Mouse (Mus musculus): ENCODE data around the gene Bpgm. TPM values are rescaled to one million over a fixed set of nuclear protein-coding genes. Genes with fewer than 3 reads are reported as not detected.

The Bpgm gene
- 10 to 100 TPM in 1 of 26 experiments, 1 to 10 TPM in 23, under 1 TPM in 1, not detected in 1; 0.62 to 11.0 (median 4.0) TPM for total RNA-seq (2018; cell fraction: chromatin; rRNA removed)
- 1 to 10 TPM; 4.3 to 9.7 (median 7.8) TPM for total RNA-seq (2018; cell fraction: cytosol; rRNA removed)
- 10 to 100 TPM in 2 of 26 experiments, 1 to 10 TPM in 24; 1.4 to 11.1 (median 4.1) TPM for total RNA-seq (2018; cell fraction: nucleus; rRNA removed)
- polyA plus RNA-seq (2018), result 7.3 to 9.9 TPM (median 8.1 TPM) in 3 replicates

- WGBS (ENCODE audit: missing documents), result 1% methylated on average over 35 of the region's 35 CpGs
- Histone ChIP-seq H3K27ac (0 out of 2 replicates have a peak within 1 kb of the TSS, but pooled peaks have one; percentile 13), H3K79me2 (ENCODE audit: inconsistent target) (0 out of 2 replicates have a peak, but pooled peaks cover 4% of the 10 kb centered on the region), H3K4me3 (ENCODE audit: inconsistent target) (peak within 1 kb of the TSS; percentile 82), H3K36me3 (ENCODE audit: inconsistent target) (no peaks in the 10 kb centered on the region)
These were observed at the start of gene Bpgm for GRCm38 (mm10) chr6:34475974-34476794. Gene Bpgm (plus strand): TSS chr6:34476207.

GRCm38 (mm10) chr6:34439006-34439405 is 37.0 kb upstream of the Bpgm start:
- H3K36me3 ChIP-seq (ENCODE audit: inconsistent target), result no peaks in the 10 kb centered on the region
- no peak overlapping the region for H3K4me3 ChIP-seq (ENCODE audit: inconsistent target)
- H3K27ac ChIP-seq, result no peak overlapping the region
- 73% methylated on average over 2 of the region's 2 CpGs for WGBS (ENCODE audit: missing documents)
- no peaks in the 10 kb centered on the region for H3K79me2 ChIP-seq (ENCODE audit: inconsistent target)

- WGBS (ENCODE audit: missing documents), result 52% methylated on average over 9 of the region's 9 CpGs
- H3K36me3 ChIP-seq (ENCODE audit: inconsistent target), result no peaks in the 10 kb centered on the region
- no peak overlapping the region for H3K4me3 ChIP-seq (ENCODE audit: inconsistent target)
- H3K27ac ChIP-seq, result no peak overlapping the region
- H3K79me2 ChIP-seq (ENCODE audit: inconsistent target), result no peaks in the 10 kb centered on the region
These were observed 34.3 kb upstream of the Bpgm start for GRCm38 (mm10) chr6:34441556-34442257.

GRCm38 (mm10) chr6:34443791-34444190 is 32.2 kb upstream of the Bpgm start:
- Histone ChIP-seq H3K27ac (no peak overlapping the region), H3K36me3 (ENCODE audit: inconsistent target) (no peaks in the 10 kb centered on the region), H3K79me2 (ENCODE audit: inconsistent target) (no peaks in the 10 kb centered on the region), H3K4me3 (ENCODE audit: inconsistent target) (no peak overlapping the region)
- WGBS (ENCODE audit: missing documents), result 80% methylated on average over 2 of the region's 2 CpGs

- no peaks in the 10 kb centered on the region for H3K79me2 ChIP-seq (ENCODE audit: inconsistent target)
- WGBS (ENCODE audit: missing documents), result 7% methylated on average over 2 of the region's 2 CpGs
- no peak overlapping the region for H3K4me3 ChIP-seq (ENCODE audit: inconsistent target)
- H3K36me3 ChIP-seq (ENCODE audit: inconsistent target), result no peaks in the 10 kb centered on the region
- H3K27ac ChIP-seq, result no peak overlapping the region
These were observed 28.0 kb upstream of the Bpgm start for GRCm38 (mm10) chr6:34447961-34448360.

- Histone ChIP-seq H3K79me2 (ENCODE audit: inconsistent target) (no peaks in the 10 kb centered on the region), H3K27ac (no peak overlapping the region), H3K4me3 (ENCODE audit: inconsistent target) (no peak overlapping the region), H3K36me3 (ENCODE audit: inconsistent target) (no peaks in the 10 kb centered on the region)
- 71% methylated on average over 1 of the region's 1 CpGs for WGBS (ENCODE audit: missing documents)
These were observed 27.3 kb upstream of the Bpgm start for GRCm38 (mm10) chr6:34448696-34449095.

GRCm38 (mm10) chr6:34452963-34453770 is 22.8 kb upstream of the Bpgm start:
- H3K79me2 ChIP-seq (ENCODE audit: inconsistent target), result no peaks in the 10 kb centered on the region
- WGBS (ENCODE audit: missing documents), result 40% methylated on average over 7 of the region's 7 CpGs
- no peaks in the 10 kb centered on the region for H3K36me3 ChIP-seq (ENCODE audit: inconsistent target)
- no peak overlapping the region for H3K27ac ChIP-seq
- no peak overlapping the region for H3K4me3 ChIP-seq (ENCODE audit: inconsistent target)

GRCm38 (mm10) chr6:34459456-34459855 is 16.6 kb upstream of the Bpgm start:
- Histone ChIP-seq H3K36me3 (ENCODE audit: inconsistent target) (no peaks in the 10 kb centered on the region), H3K79me2 (ENCODE audit: inconsistent target) (no peaks in the 10 kb centered on the region), H3K4me3 (ENCODE audit: inconsistent target) (no peak overlapping the region), H3K27ac (no peak overlapping the region)

- WGBS (ENCODE audit: missing documents), result 62% methylated on average over 4 of the region's 4 CpGs
- no peaks in the 10 kb centered on the region for H3K79me2 ChIP-seq (ENCODE audit: inconsistent target)
- H3K4me3 ChIP-seq (ENCODE audit: inconsistent target), result no peak overlapping the region
- no peak overlapping the region for H3K27ac ChIP-seq
- H3K36me3 ChIP-seq (ENCODE audit: inconsistent target), result no peaks in the 10 kb centered on the region
These were observed 15.4 kb upstream of the Bpgm start for GRCm38 (mm10) chr6:34460651-34461050.

GRCm38 (mm10) chr6:34463582-34463981 is 12.4 kb upstream of the Bpgm start:
- 90% methylated on average over 2 of the region's 4 CpGs for WGBS (ENCODE audit: missing documents)
- no peaks in the 10 kb centered on the region for H3K36me3 ChIP-seq (ENCODE audit: inconsistent target)
- H3K4me3 ChIP-seq (ENCODE audit: inconsistent target), result no peak overlapping the region
- H3K27ac ChIP-seq, result no peak overlapping the region
- H3K79me2 ChIP-seq (ENCODE audit: inconsistent target), result no peaks in the 10 kb centered on the region

- Histone ChIP-seq H3K27ac (no peak overlapping the region), H3K4me3 (ENCODE audit: inconsistent target) (no peak overlapping the region)
- 68% methylated on average over 12 of the region's 12 CpGs for WGBS (ENCODE audit: missing documents)
These were observed 4.4 kb upstream of the Bpgm start for GRCm38 (mm10) chr6:34471434-34472110.

GRCm38 (mm10) chr6:34473346-34473745 is 2.7 kb upstream of the Bpgm start:
- H3K79me2 ChIP-seq (ENCODE audit: inconsistent target), result 0 out of 2 replicates have a peak, but pooled peaks cover 4% of the 10 kb centered on the region
- WGBS (ENCODE audit: missing documents), result 95% methylated on average over 1 of the region's 1 CpGs
- no peak overlapping the region for H3K4me3 ChIP-seq (ENCODE audit: inconsistent target)
- H3K27ac ChIP-seq, result no peak overlapping the region
- H3K36me3 ChIP-seq (ENCODE audit: inconsistent target), result no peaks in the 10 kb centered on the region

More at GRCm38 (mm10) chr6:34471434-34472110, 4.4 kb upstream of the Bpgm start:
- no peaks in the 10 kb centered on the region for H3K36me3 ChIP-seq (ENCODE audit: inconsistent target)
- H3K79me2 ChIP-seq (ENCODE audit: inconsistent target), result 0 out of 2 replicates have a peak, but pooled peaks cover 2% of the 10 kb centered on the region

GRCm38 (mm10) chr6:34474031-34474430 is 2.0 kb upstream of the Bpgm start:
- 0 out of 2 replicates have a peak, but pooled peaks cover 4% of the 10 kb centered on the region for H3K79me2 ChIP-seq (ENCODE audit: inconsistent target)
- H3K27ac ChIP-seq, result no peak overlapping the region
- H3K4me3 ChIP-seq (ENCODE audit: inconsistent target), result no peak overlapping the region
- 81% methylated on average over 3 of the region's 3 CpGs for WGBS (ENCODE audit: missing documents)
- no peaks in the 10 kb centered on the region for H3K36me3 ChIP-seq (ENCODE audit: inconsistent target)

Data from macrophage (primary cell).